Mouse (Mus musculus): ENCODE data around the gene Rsph6a. TPM values are rescaled to one million over a fixed set of nuclear protein-coding genes. Genes with fewer than 3 reads are reported as not detected.
A peak's percentile ranks its signal among the peaks of the same experiment; 100 is the strongest.
"Not testable (repeated sequence)": the region's sequence is repeated elsewhere in the genome, so short reads cannot be mapped to it uniquely, and the experiment has no call there.

Gene Rsph6a
- polyA plus RNA-seq, 1 experiment = not detected

- Histone ChIP-seq H3K27ac (ENCODE audit: insufficient read depth, low read depth, low read length) (no peak overlapping the region), H3K4me1 (ENCODE audit: control insufficient read depth, insufficient read depth, low read length) (no peaks in the 10 kb centered on the region), H3K4me3 (ENCODE audit: insufficient read depth, low read length) (no peak overlapping the region)
- TF ChIP-seq CTCF (IDR thresholded peaks at IDR 0.05; ENCODE audit: low read depth, low read length) = no peak
- TF ChIP-seq POLR2A (IDR thresholded peaks at IDR 0.05; ENCODE audit: borderline replicate concordance, low read depth, low read length) = no peak
Observed at GRCm38 (mm10) chr7:19057405-19057804, 2.9 kb downstream of the Rsph6a start.

GRCm38 (mm10) chr7:19065896-19066295, 11.4 kb downstream of the Rsph6a start:
- Histone ChIP-seq H3K4me1 (ENCODE audit: control insufficient read depth, insufficient read depth, low read length) (no peaks in the 10 kb centered on the region), H3K4me3 (ENCODE audit: insufficient read depth, low read length) (no peak overlapping the region), H3K27ac (ENCODE audit: insufficient read depth, low read depth, low read length) (no peak overlapping the region)
- no peak for TF ChIP-seq CTCF (IDR thresholded peaks at IDR 0.05; ENCODE audit: low read depth, low read length)
- no peak for TF ChIP-seq POLR2A (IDR thresholded peaks at IDR 0.05; ENCODE audit: borderline replicate concordance, low read depth, low read length)

GRCm38 (mm10) chr7:19067063-19067462, 12.6 kb downstream of the Rsph6a start:
- H3K27ac ChIP-seq (ENCODE audit: insufficient read depth, low read depth, low read length) = no peak overlapping the region
- H3K4me1 ChIP-seq (ENCODE audit: control insufficient read depth, insufficient read depth, low read length) = no peaks in the 10 kb centered on the region
- H3K4me3 ChIP-seq (ENCODE audit: insufficient read depth, low read length) = no peak overlapping the region
- TF ChIP-seq POLR2A (IDR thresholded peaks at IDR 0.05; ENCODE audit: borderline replicate concordance, low read depth, low read length) (no peak), CTCF (IDR thresholded peaks at IDR 0.05; ENCODE audit: low read depth, low read length) (no peak)

GRCm38 (mm10) chr7:19067935-19068334, 13.4 kb downstream of the Rsph6a start:
- TF ChIP-seq CTCF (IDR thresholded peaks at IDR 0.05; ENCODE audit: low read depth, low read length) = no peak
- no peak for TF ChIP-seq POLR2A (IDR thresholded peaks at IDR 0.05; ENCODE audit: borderline replicate concordance, low read depth, low read length)
- Histone ChIP-seq H3K27ac (ENCODE audit: insufficient read depth, low read depth, low read length) (no peak overlapping the region), H3K4me1 (ENCODE audit: control insufficient read depth, insufficient read depth, low read length) (no peaks in the 10 kb centered on the region), H3K4me3 (ENCODE audit: insufficient read depth, low read length) (no peak overlapping the region)

- no peak overlapping the region for H3K4me3 ChIP-seq (ENCODE audit: insufficient read depth, low read length)
Observed at GRCm38 (mm10) chr7:19068707-19069106, 14.2 kb downstream of the Rsph6a start.

GRCm38 (mm10) chr7:19069500-19069899, 15.0 kb downstream of the Rsph6a start:
- no peak overlapping the region for H3K4me3 ChIP-seq (ENCODE audit: insufficient read depth, low read length)
- H3K4me1 ChIP-seq (ENCODE audit: control insufficient read depth, insufficient read depth, low read length) = no peaks in the 10 kb centered on the region
- TF ChIP-seq POLR2A (IDR thresholded peaks at IDR 0.05; ENCODE audit: borderline replicate concordance, low read depth, low read length) = no peak
- peak; percentile 67 for TF ChIP-seq CTCF (IDR thresholded peaks at IDR 0.05; ENCODE audit: low read depth, low read length)
- H3K27ac ChIP-seq (ENCODE audit: insufficient read depth, low read depth, low read length) = no peak overlapping the region

More at GRCm38 (mm10) chr7:19068707-19069106, 14.2 kb downstream of the Rsph6a start:
- Histone ChIP-seq H3K4me1 (ENCODE audit: control insufficient read depth, insufficient read depth, low read length) (no peaks in the 10 kb centered on the region), H3K27ac (ENCODE audit: insufficient read depth, low read depth, low read length) (no peak overlapping the region)
- TF ChIP-seq CTCF (IDR thresholded peaks at IDR 0.05; ENCODE audit: low read depth, low read length) = no peak
- TF ChIP-seq POLR2A (IDR thresholded peaks at IDR 0.05; ENCODE audit: borderline replicate concordance, low read depth, low read length) = no peak

GRCm38 (mm10) chr7:19071024-19071423, 16.5 kb downstream of the Rsph6a start:
- not testable (repeated sequence) for H3K4me1 ChIP-seq (ENCODE audit: control insufficient read depth, insufficient read depth, low read length); H3K27ac ChIP-seq (ENCODE audit: insufficient read depth, low read depth, low read length); H3K4me3 ChIP-seq (ENCODE audit: insufficient read depth, low read length)

GRCm38 (mm10) chr7:19073504-19073903, 19.0 kb downstream of the Rsph6a start:
- Histone ChIP-seq H3K4me3 (ENCODE audit: insufficient read depth, low read length) (no peak overlapping the region), H3K27ac (ENCODE audit: insufficient read depth, low read depth, low read length) (no peak overlapping the region), H3K4me1 (ENCODE audit: control insufficient read depth, insufficient read depth, low read length) (peaks cover 9% of the 10 kb centered on the region)
- TF ChIP-seq POLR2A (IDR thresholded peaks at IDR 0.05; ENCODE audit: borderline replicate concordance, low read depth, low read length) (no peak), CTCF (IDR thresholded peaks at IDR 0.05; ENCODE audit: low read depth, low read length) (peak; percentile 80)

GRCm38 (mm10) chr7:19074494-19074893, 20.0 kb downstream of the Rsph6a start:
- TF ChIP-seq POLR2A (IDR thresholded peaks at IDR 0.05; ENCODE audit: borderline replicate concordance, low read depth, low read length) (no peak), CTCF (IDR thresholded peaks at IDR 0.05; ENCODE audit: low read depth, low read length) (no peak)
- Histone ChIP-seq H3K27ac (ENCODE audit: insufficient read depth, low read depth, low read length) (no peak overlapping the region), H3K4me1 (ENCODE audit: control insufficient read depth, insufficient read depth, low read length) (peaks cover 9% of the 10 kb centered on the region), H3K4me3 (ENCODE audit: insufficient read depth, low read length) (no peak overlapping the region)

GRCm38 (mm10) chr7:19075231-19075630, 20.7 kb downstream of the Rsph6a start:
- Histone ChIP-seq H3K27ac (ENCODE audit: insufficient read depth, low read depth, low read length) (no peak overlapping the region), H3K4me1 (ENCODE audit: control insufficient read depth, insufficient read depth, low read length) (peaks cover 9% of the 10 kb centered on the region), H3K4me3 (ENCODE audit: insufficient read depth, low read length) (peak overlapping the region; percentile 42; the same call in 1 of the 2 replicates)

More at GRCm38 (mm10) chr7:19075231-19075630, 20.7 kb downstream of the Rsph6a start:
- TF ChIP-seq CTCF (IDR thresholded peaks at IDR 0.05; ENCODE audit: low read depth, low read length) (no peak), POLR2A (IDR thresholded peaks at IDR 0.05; ENCODE audit: borderline replicate concordance, low read depth, low read length) (no peak)
